Mouse (Mus musculus): ENCODE measurements around the gene Doc2g. TPM values are rescaled to one million over a fixed set of nuclear protein-coding genes. Genes with fewer than 3 reads are reported as not detected.
"Not testable (repeated sequence)": the region's sequence is repeated elsewhere in the genome, so short reads cannot be mapped to it uniquely, and the experiment has no call there.

Doc2g gene
- total RNA-seq (2014; fragmentation: Nextera tagmentation), result 4.7 and 5.4 TPM in 2 replicates
- total RNA-seq (2017), result 1.9 and 3.3 TPM in 2 replicates
- polyA plus RNA-seq (2012), result 10.0 and 10.1 TPM in 2 replicates

- ATAC-seq (ENCODE audit: extremely low read depth, insufficient number of reproducible peaks, low FRiP score, poor library complexity, severe bottlenecking) (no peak), DNase-seq (ENCODE audit: low spot score) (no peak)
- TF ChIP-seq GATA2 (IDR thresholded peaks at IDR 0.05; ENCODE audit: borderline replicate concordance, low read depth, low read length) (no peak), TAL1 (conservative IDR thresholded peaks at IDR 0.05; ENCODE audit: low read depth, low read length) (no peak), CTCF (IDR thresholded peaks at IDR 0.05; ENCODE audit: low read depth, low read length) (no peak)
- Histone ChIP-seq H3K27me3 (ENCODE audit: insufficient read depth, low read length) (peaks cover 10% of the 10 kb centered on the region), H3K9me3 (replicated peaks) (no peaks in the 10 kb centered on the region), H3K4me1 (ENCODE audit: insufficient read depth, low read depth, low read length) (peaks cover 32% of the 10 kb centered on the region), H3K36me3 (replicated peaks) (peaks cover 66% of the 10 kb centered on the region), H3K4me3 (ENCODE audit: low read depth, low read length) (no peak within 1 kb of the TSS)
Measured at GRCm38 (mm10) chr19:4003112-4003511, at the start of gene Doc2g. TSS of gene Doc2g (plus strand) at chr19:4003313.

GRCm38 (mm10) chr19:3955033-3955432, 48.1 kb upstream of the Doc2g start:
- TF ChIP-seq GATA1 (IDR thresholded peaks at IDR 0.05; ENCODE audit: borderline replicate concordance, low read length), result no peak
- no peak for TF ChIP-seq GATA2 (IDR thresholded peaks at IDR 0.05; ENCODE audit: borderline replicate concordance, low read depth, low read length)
- no peak for TF ChIP-seq POLR2AphosphoS5 (IDR thresholded peaks at IDR 0.05; ENCODE audit: insufficient replicate concordance, low read depth, low read length)
- TF ChIP-seq CTCF (IDR thresholded peaks at IDR 0.05; ENCODE audit: low read depth, low read length), result no peak
- no peak for TF ChIP-seq TAL1 (conservative IDR thresholded peaks at IDR 0.05; ENCODE audit: low read depth, low read length)
- Histone ChIP-seq H3K4me1 (ENCODE audit: insufficient read depth, low read depth, low read length) (no peaks in the 10 kb centered on the region; the same call in 1 of the 2 replicates), H3K4me3 (ENCODE audit: low read depth, low read length) (no peak overlapping the region), H3K36me3 (replicated peaks) (no peaks in the 10 kb centered on the region), H3K27me3 (ENCODE audit: insufficient read depth, low read length) (peaks cover 23% of the 10 kb centered on the region; the same call in 1 of the 2 replicates), H3K9me3 (replicated peaks) (no peaks in the 10 kb centered on the region)
- ATAC-seq (ENCODE audit: extremely low read depth, insufficient number of reproducible peaks, low FRiP score, poor library complexity, severe bottlenecking) (no peak), DNase-seq (ENCODE audit: low spot score) (no peak)

GRCm38 (mm10) chr19:3955804-3956203, 47.3 kb upstream of the Doc2g start:
- no peak for TF ChIP-seq TAL1 (conservative IDR thresholded peaks at IDR 0.05; ENCODE audit: low read depth, low read length)
- TF ChIP-seq CTCF (IDR thresholded peaks at IDR 0.05; ENCODE audit: low read depth, low read length), result no peak
- no peak for TF ChIP-seq GATA1 (IDR thresholded peaks at IDR 0.05; ENCODE audit: borderline replicate concordance, low read length)
- TF ChIP-seq GATA2 (IDR thresholded peaks at IDR 0.05; ENCODE audit: borderline replicate concordance, low read depth, low read length), result no peak
- Histone ChIP-seq H3K4me3 (ENCODE audit: low read depth, low read length) (no peak overlapping the region), H3K4me1 (ENCODE audit: insufficient read depth, low read depth, low read length) (no peaks in the 10 kb centered on the region), H3K9me3 (replicated peaks) (no peaks in the 10 kb centered on the region; the same call in 1 of the 2 replicates), H3K27me3 (ENCODE audit: insufficient read depth, low read length) (peaks cover 19% of the 10 kb centered on the region; the same call in 1 of the 2 replicates), H3K36me3 (replicated peaks) (no peaks in the 10 kb centered on the region)
- ATAC-seq (ENCODE audit: extremely low read depth, insufficient number of reproducible peaks, low FRiP score, poor library complexity, severe bottlenecking) (no peak), DNase-seq (ENCODE audit: low spot score) (no peak)

GRCm38 (mm10) chr19:3957296-3958036, 45.6 kb upstream of the Doc2g start:
- not testable (repeated sequence) for H3K4me3 ChIP-seq (ENCODE audit: low read depth, low read length); H3K4me1 ChIP-seq (ENCODE audit: insufficient read depth, low read depth, low read length); ATAC-seq (ENCODE audit: extremely low read depth, insufficient number of reproducible peaks, low FRiP score, poor library complexity, severe bottlenecking); H3K36me3 ChIP-seq (replicated peaks); DNase-seq (ENCODE audit: low spot score); H3K9me3 ChIP-seq (replicated peaks)
- peaks cover 22% of the 10 kb centered on the region; the same call in 1 of the 2 replicates for H3K27me3 ChIP-seq (ENCODE audit: insufficient read depth, low read length)

- Histone ChIP-seq H3K36me3 (replicated peaks) (no peaks in the 10 kb centered on the region), H3K9me3 (replicated peaks) (no peaks in the 10 kb centered on the region; the same call in 1 of the 2 replicates), H3K27me3 (ENCODE audit: insufficient read depth, low read length) (peaks cover 22% of the 10 kb centered on the region; the same call in 1 of the 2 replicates), H3K4me3 (ENCODE audit: low read depth, low read length) (no peak within 1 kb of the TSS), H3K4me1 (ENCODE audit: insufficient read depth, low read depth, low read length) (no peaks in the 10 kb centered on the region)
- ATAC-seq (ENCODE audit: extremely low read depth, insufficient number of reproducible peaks, low FRiP score, poor library complexity, severe bottlenecking) (no peak), DNase-seq (ENCODE audit: low spot score) (no peak)
- TF ChIP-seq CTCF (IDR thresholded peaks at IDR 0.05; ENCODE audit: low read depth, low read length) (no peak), GATA1 (IDR thresholded peaks at IDR 0.05; ENCODE audit: borderline replicate concordance, low read length) (no peak), POLR2AphosphoS5 (IDR thresholded peaks at IDR 0.05; ENCODE audit: insufficient replicate concordance, low read depth, low read length) (no peak), TAL1 (conservative IDR thresholded peaks at IDR 0.05; ENCODE audit: low read depth, low read length) (no peak), GATA2 (IDR thresholded peaks at IDR 0.05; ENCODE audit: borderline replicate concordance, low read depth, low read length) (no peak)
Measured at GRCm38 (mm10) chr19:3958470-3958869, 44.6 kb upstream of the Doc2g start, which contains the start of gene Aldh3b3. TSS of gene Aldh3b3 (plus strand) at chr19:3958645.

- TF ChIP-seq CTCF (IDR thresholded peaks at IDR 0.05; ENCODE audit: low read depth, low read length), result no peak
- TF ChIP-seq POLR2AphosphoS5 (IDR thresholded peaks at IDR 0.05; ENCODE audit: insufficient replicate concordance, low read depth, low read length), result no peak
- no peak for TF ChIP-seq GATA2 (IDR thresholded peaks at IDR 0.05; ENCODE audit: borderline replicate concordance, low read depth, low read length)
- no peak for TF ChIP-seq TAL1 (conservative IDR thresholded peaks at IDR 0.05; ENCODE audit: low read depth, low read length)
- TF ChIP-seq GATA1 (IDR thresholded peaks at IDR 0.05; ENCODE audit: borderline replicate concordance, low read length), result no peak
- ATAC-seq (ENCODE audit: extremely low read depth, insufficient number of reproducible peaks, low FRiP score, poor library complexity, severe bottlenecking) (no peak), DNase-seq (ENCODE audit: low spot score) (no peak)
- Histone ChIP-seq H3K4me3 (ENCODE audit: low read depth, low read length) (no peak overlapping the region), H3K4me1 (ENCODE audit: insufficient read depth, low read depth, low read length) (no peaks in the 10 kb centered on the region), H3K36me3 (replicated peaks) (no peaks in the 10 kb centered on the region), H3K9me3 (replicated peaks) (no peaks in the 10 kb centered on the region; the same call in 1 of the 2 replicates), H3K27me3 (ENCODE audit: insufficient read depth, low read length) (peaks cover 22% of the 10 kb centered on the region; the same call in 1 of the 2 replicates)
Measured at GRCm38 (mm10) chr19:3959030-3959429, 44.1 kb upstream of the Doc2g start.
